Mouse (Mus musculus): ENCODE data around the gene Cpt1a.

Cpt1a gene

DNA sequence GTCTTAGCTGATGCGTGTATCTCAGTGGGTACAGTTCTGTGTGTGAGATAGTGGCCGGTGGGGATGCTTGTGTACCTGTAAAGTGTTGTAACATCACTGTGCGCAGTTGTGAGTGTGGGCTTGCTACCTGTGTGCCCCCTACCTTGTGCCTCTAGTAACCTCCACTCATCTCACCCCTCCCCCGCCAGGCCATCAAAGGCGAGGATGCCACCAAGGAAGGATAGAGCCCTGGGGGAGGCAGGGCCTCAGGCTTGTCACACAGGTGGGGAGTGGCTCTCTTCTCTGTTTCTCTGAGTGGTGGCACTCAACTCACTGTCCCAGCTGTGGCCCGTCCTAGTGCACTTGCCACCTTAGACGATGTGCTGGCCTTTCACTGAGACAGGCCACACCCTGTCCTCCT lies 108.9 kb downstream of the Cpt1a start:
- peak in 1 of 2 experiments; percentile 9 for DNase-seq

DNA sequence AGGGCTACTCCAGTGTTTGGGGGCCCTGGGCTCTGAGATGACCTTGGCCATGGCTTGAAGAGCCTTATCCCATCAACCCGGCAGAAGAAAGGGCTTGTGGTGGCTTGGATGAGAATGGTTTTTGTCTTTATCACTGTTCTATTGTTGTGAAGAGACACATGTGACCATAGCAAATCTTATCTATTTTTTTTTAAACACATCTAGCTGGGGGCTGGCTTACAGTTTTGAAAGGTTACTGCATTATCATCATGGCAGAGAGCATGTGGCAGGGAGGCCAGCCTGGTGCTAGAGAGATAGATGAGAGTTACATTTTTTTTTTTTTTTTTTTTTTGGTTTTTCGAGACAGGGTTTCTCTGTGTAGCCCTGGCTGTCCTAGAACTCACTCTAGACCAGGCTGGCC lies 109.8 kb downstream of the Cpt1a start:
- DNase-seq: no peak

DNA sequence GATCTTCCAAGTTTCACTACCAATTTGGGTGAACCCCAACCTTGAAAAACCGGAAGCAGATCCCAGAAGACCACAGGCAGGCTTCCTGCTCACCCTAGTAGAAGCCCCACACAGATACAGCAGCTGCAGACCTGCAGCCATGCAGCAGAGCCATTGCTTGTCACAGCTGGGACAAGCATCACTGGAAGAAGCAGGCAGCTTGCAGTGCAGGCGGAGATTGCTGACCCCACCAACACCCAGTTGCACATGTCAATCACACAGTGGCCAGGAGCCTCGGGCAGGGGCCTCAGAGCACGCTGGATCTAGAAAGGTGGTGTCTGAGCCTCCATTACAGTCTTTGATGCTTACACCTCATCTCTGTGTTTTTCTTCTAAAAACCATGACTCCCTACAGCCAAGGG lies 112.0 kb downstream of the Cpt1a start:
- DNase-seq: no peak

DNA sequence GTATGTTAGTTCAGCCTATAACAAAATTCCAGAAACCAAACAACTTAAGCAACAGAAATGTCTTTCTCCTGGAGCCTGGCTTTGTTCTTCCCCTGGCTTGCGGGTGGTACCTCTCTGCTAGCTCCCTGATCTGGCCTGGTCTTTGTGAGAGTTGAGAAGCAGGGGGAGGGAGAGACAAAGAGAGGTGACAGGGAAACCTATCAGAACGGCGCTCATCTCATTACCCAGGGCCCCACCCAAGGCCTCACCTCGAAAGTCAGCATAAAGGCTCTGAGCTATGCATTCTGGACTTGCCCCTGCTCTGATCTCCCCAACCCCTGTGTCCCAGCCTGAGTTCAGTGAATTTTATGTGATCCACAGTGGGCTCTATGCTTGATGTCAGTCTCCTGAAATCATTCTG lies 112.5 kb downstream of the Cpt1a start:
- no peak for DNase-seq
